Mouse (Mus musculus) T-helper 2 cell (primary cell): ENCODE data around the gene Kcnj9.

Experiments used
- in situ Hi-C: fragments of 300-600 bp; cut with MboI, MseI; formaldehyde crosslinking; loops from one replicate; pipeline ENCODE4 v1.15.1; 2025; ENCODE audit warnings: high pct_unique_total_duplicates

Gene Kcnj9

GRCm38 (mm10) chr1:172293449-172293848 is 35.7 kb downstream of the Kcnj9 start:
- in situ Hi-C loops: loop anchor here (10.0 kb wide), 1 partner anchor 239 kb away; the partner anchor contains the start of gene Nhlh1

GRCm38 (mm10) chr1:172292880-172293279 is 36.2 kb downstream of the Kcnj9 start:
- in situ Hi-C loops: loop anchor here (10.0 kb wide), 1 partner anchor 238 kb away; the partner anchor contains the start of gene Nhlh1

- in situ Hi-C loops: no loop called here
These were observed 39.5 kb downstream of the Kcnj9 start for GRCm38 (mm10) chr1:172289617-172289946.

- in situ Hi-C loops: no loop called here
These were observed 40.1 kb downstream of the Kcnj9 start for GRCm38 (mm10) chr1:172288900-172289616.

GRCm38 (mm10) chr1:172286740-172287139 is 42.4 kb downstream of the Kcnj9 start:
- in situ Hi-C loops: no loop called here

GRCm38 (mm10) chr1:172284221-172284620 is 44.9 kb downstream of the Kcnj9 start:
- in situ Hi-C loops: loop anchor here (5.0 kb wide), 1 partner anchor 47 kb away; no protein-coding TSS in a partner anchor

GRCm38 (mm10) chr1:172283073-172283472 is 46.0 kb downstream of the Kcnj9 start:
- in situ Hi-C loops: loop anchor here (5.0 kb wide), 1 partner anchor 46 kb away; no protein-coding TSS in a partner anchor

- in situ Hi-C loops: loop anchor here (5.0 kb wide), 1 partner anchor 44 kb away; no protein-coding TSS in a partner anchor
These were observed 47.4 kb downstream of the Kcnj9 start for GRCm38 (mm10) chr1:172281522-172282254.

GRCm38 (mm10) chr1:172279768-172280509 is 49.2 kb downstream of the Kcnj9 start:
- in situ Hi-C loops: loop anchor here (5.0 to 10.0 kb wide), 2 partner anchors 43 to 695 kb away; no protein-coding TSS in a partner anchor

GRCm38 (mm10) chr1:172278328-172278727 is 50.8 kb downstream of the Kcnj9 start:
- in situ Hi-C loops: loop anchor here (10.0 kb wide), 1 partner anchor 694 kb away; no protein-coding TSS in a partner anchor

GRCm38 (mm10) chr1:172277172-172277571 is 51.9 kb downstream of the Kcnj9 start:
- in situ Hi-C loops: loop anchor here (10.0 kb wide), 1 partner anchor 692 kb away; no protein-coding TSS in a partner anchor

- in situ Hi-C loops: loop anchor here (10.0 kb wide), 1 partner anchor 690 kb away; no protein-coding TSS in a partner anchor
These were observed 54.6 kb downstream of the Kcnj9 start for GRCm38 (mm10) chr1:172274547-172274946.

- in situ Hi-C loops: loop anchor here (10.0 kb wide), 1 partner anchor 689 kb away; no protein-coding TSS in a partner anchor
These were observed 55.0 kb downstream of the Kcnj9 start for GRCm38 (mm10) chr1:172274116-172274515.

- in situ Hi-C loops: loop anchor here (10.0 kb wide), 1 partner anchor 689 kb away; no protein-coding TSS in a partner anchor
These were observed 55.7 kb downstream of the Kcnj9 start for GRCm38 (mm10) chr1:172273386-172273785.

- in situ Hi-C loops: loop anchor here (10.0 kb wide), 1 partner anchor 687 kb away; no protein-coding TSS in a partner anchor
These were observed 57.4 kb downstream of the Kcnj9 start for GRCm38 (mm10) chr1:172271765-172272164.

- in situ Hi-C loops: loop anchor here (10.0 kb wide), 1 partner anchor 686 kb away; no protein-coding TSS in a partner anchor
These were observed 57.9 kb downstream of the Kcnj9 start for GRCm38 (mm10) chr1:172271208-172271607.
